Mouse (Mus musculus) c-Kit-positive CD71-positive TER-119-negative erythroid progenitor cells, embryonic 14.5 days (primary cell): ENCODE results near the gene Chd3.
"Not testable (repeated sequence)": the region's sequence is repeated elsewhere in the genome, so short reads cannot be mapped to it uniquely, and the experiment has no call there.

Source experiments
- DNase-seq: peaks from one replicate; pipeline ENCODE4 v3.0.0-alpha.2; 2013; ENCODE audit warnings: low read depth

The Chd3 gene

DNA sequence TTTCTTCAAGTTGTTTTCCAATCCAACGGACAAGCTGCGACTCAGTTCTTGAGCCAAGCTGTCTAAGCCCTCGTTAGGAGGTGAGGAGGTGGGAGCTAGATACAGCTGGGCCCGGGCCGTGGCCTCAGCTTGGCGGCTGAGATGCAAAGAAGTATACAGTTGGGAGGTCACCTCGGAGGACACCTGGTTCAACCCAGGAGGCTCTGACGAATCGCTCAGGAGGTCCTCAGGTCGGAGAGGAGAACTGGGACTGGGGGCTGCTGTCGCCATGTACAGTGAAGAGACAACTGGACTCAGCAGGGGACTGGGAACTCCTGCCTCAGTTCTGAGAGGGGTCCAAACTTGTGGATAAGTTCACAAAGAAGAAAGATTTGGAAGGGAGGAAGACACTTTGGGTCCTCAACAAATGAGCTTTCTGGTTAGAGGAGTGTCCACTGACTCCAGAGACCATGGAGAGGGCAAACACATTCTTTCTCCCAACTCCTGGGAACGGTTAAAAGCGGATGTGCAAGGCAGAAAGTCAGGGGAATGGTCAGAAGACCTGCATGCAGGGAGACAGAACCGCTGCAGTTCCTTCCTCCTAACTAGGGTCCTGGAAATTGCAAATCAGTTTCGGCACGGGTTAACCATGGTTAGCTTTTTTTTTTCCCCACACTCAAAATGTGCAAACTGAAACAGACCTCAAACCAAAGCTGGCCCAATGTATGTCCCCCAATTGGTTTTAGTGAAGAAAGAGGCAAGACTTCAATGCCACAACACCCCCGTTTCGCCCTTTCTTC, 46.3 kb downstream of the Chd3 start:
- DNase-seq: no peak

- DNase-seq: no peak
Observed at GRCm38 (mm10) chr11:69322010-69322409, 47.2 kb downstream of the Chd3 start.

DNA sequence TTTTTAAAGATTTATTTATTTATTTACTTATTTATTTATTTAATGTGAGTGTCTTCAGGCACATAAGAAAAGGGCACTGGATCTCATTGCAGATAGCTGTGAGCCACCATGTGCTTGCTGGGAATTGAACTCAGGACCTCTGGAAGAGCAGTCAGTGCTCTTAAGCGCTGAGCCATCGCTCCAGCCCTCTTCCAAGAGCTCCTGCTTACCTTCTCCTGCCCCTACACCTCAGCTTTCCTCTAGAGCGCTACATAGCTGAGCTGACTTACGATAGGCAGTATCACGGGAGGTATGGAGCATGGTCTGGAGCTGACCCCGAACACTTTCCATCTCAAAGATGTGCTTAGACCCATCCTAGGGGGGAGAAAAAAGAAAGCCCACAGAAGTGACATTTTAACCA, 47.6 kb downstream of the Chd3 start:
- no peak for DNase-seq

- DNase-seq: not testable (repeated sequence)
Observed at GRCm38 (mm10) chr11:69318000-69318399, 51.2 kb downstream of the Chd3 start.

DNA sequence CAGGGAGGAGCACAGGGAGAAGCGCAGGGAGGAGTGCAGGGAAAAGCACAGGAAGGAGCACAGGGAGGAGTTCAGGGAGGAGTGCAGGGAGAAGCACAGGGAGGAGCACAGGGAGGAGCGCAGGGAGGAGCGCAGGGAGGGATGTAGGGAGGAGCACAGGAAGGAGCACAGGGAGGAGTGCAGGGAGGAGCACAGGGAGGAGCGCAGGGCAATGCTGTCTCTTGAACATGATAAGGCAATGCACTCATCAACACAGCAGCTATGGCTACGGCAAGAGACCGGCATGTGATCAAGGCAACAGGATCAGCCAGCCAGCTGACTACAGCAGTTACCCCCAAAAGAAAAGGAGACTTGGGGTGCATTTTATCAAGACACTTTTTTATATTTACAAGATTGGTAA, 52.8 kb downstream of the Chd3 start:
- DNase-seq: no peak

DNA sequence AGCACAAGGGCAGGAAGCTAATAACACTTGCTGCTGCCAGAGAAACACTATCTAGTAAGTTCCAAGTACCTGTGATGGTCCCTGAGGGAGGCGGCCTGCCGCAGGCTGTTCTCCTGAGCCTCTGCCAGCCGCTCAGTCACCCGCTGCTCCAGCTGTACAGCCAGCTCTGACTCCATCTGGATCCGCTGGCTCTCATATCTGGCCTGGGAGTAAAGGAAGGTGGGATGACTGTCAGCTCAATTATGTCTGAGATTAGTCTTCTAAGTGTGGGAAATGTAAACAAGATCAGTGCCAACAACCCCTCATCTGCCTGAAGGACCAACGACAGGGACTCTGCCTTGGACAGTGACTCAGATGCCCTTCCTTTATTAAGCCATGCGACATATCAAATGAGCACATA, 57.9 kb downstream of the Chd3 start:
- DNase-seq: no peak

GRCm38 (mm10) chr11:69306039-69306438, 63.2 kb downstream of the Chd3 start:
- no peak for DNase-seq

DNA sequence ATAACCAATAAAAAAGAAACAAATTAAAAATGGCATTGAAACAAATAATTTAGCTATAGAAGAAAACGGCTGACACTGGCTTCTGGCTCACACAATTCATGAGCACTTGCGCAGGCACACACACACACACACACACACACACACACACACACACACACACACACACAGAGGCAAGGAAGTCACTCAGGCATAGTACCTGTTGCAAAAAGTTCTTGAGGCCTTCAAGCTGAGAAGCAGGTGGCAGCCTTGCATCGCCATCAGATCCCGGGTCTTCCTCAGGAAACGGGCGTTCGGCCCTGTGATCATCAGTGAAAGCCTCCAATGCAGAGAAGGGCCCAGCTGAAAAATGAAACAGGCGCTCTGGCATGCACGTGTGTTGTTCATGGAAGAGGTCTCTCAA, 63.9 kb downstream of the Chd3 start:
- no peak for DNase-seq

DNA sequence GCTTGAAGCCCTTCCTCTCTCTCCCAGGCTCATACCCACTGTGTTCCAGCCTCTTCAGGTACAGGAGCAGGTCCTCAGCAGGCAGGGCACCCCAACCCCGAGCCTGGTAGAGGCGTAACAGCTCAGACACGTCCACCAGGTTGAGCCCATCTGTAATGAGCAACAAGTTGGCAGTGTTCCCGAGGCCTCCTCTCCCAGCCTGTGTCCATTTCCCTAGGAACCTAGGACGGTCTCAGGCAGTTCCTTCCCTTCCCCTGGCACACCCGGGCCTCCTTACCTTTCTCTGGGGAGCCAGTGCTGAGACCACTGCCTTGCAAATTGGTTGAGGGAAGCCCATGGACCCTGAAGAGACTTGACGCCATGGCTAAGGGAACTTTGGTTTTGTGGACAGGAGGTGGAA, 66.4 kb downstream of the Chd3 start:
- no peak for DNase-seq

GRCm38 (mm10) chr11:69298231-69298630, 71.0 kb downstream of the Chd3 start:
- no peak for DNase-seq

DNA sequence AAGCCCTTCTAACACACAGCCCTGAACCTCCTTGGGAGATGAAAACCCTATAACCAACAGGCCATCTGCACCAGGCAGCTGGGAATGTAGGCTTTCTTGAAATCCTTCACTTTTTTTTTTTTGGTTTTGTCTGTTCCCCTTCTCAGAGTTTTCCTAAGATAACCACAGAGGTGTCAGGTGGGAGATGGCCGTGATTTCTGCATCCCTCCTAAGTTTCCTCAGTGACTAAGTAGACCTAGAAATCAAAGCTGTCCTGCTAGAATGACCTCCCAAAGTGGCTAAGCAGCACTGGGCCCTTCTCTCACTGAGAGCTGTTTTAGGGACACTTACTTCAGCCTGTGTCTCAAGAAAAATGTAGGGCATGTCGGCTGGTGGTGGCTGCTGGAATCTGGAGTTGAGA, 71.4 kb downstream of the Chd3 start:
- no peak for DNase-seq

GRCm38 (mm10) chr11:69295286-69295685, 73.9 kb downstream of the Chd3 start:
- no peak for DNase-seq
